Mouse (Mus musculus): Measurements from ENCODE around the gene Stab2. TPM values are rescaled to one million over a fixed set of nuclear protein-coding genes. Genes with fewer than 3 reads are reported as not detected.

The Stab2 gene
- polyA plus RNA-seq, 2 experiments: 10.8 to 17.9 TPM

- DNase-seq (ENCODE audit: low read depth in 3 of 3, low spot score in 3 of 3) (no peak), ATAC-seq (ENCODE audit: insufficient read depth) (no peak)
- WGBS (ENCODE audit: insufficient replicate concordance): 79% methylated on average over 9 of the region's 9 CpGs
- no peak for TF ChIP-seq CTCF (IDR thresholded peaks at IDR 0.05; ENCODE audit: low read depth)
- H3K9me3 ChIP-seq (ENCODE audit: control insufficient read depth, low read length): no peaks in the 10 kb centered on the region
- H3K4me1 ChIP-seq (replicated peaks; ENCODE audit: control insufficient read depth in 2 of 2, insufficient read depth in 2 of 2, low read length in 1 of 2): no peaks in the 10 kb centered on the region
- H3K27me3 ChIP-seq (ENCODE audit: control insufficient read depth, insufficient read depth, low read length): no peaks in the 10 kb centered on the region
- no peak overlapping the region for H3K4me2 ChIP-seq (ENCODE audit: low read depth)
- H3K27ac ChIP-seq: no peak overlapping the region
- H3K36me3 ChIP-seq (replicated peaks; ENCODE audit: control insufficient read depth, insufficient read depth, low read depth): no peaks in the 10 kb centered on the region
- H3K4me3 ChIP-seq (ENCODE audit: insufficient read depth in 1 of 2, low read depth in 2 of 2, low read length in 2 of 2): no peak overlapping the region
- H3K9ac ChIP-seq (replicated peaks): no peak overlapping the region
Measured at GRCm38 (mm10) chr10:86810000-86810399, 197.8 kb downstream of the Stab2 start.

GRCm38 (mm10) chr10:86808013-86808758 is 199.6 kb downstream of the Stab2 start:
- TF ChIP-seq EP300 (IDR thresholded peaks at IDR 0.05; ENCODE audit: low read depth) (no peak), CTCF (IDR thresholded peaks at IDR 0.05; ENCODE audit: low read depth) (no peak)
- no peaks in the 10 kb centered on the region for H3K4me1 ChIP-seq (replicated peaks; ENCODE audit: control insufficient read depth in 2 of 2, insufficient read depth in 2 of 2, low read length in 1 of 2)
- WGBS (ENCODE audit: insufficient replicate concordance): 75% methylated on average over 15 of the region's 15 CpGs
- no peak for ATAC-seq (ENCODE audit: insufficient read depth)
- H3K9me3 ChIP-seq (ENCODE audit: control insufficient read depth, low read length): no peaks in the 10 kb centered on the region
- H3K4me3 ChIP-seq (ENCODE audit: insufficient read depth in 1 of 2, low read depth in 2 of 2, low read length in 2 of 2): no peak overlapping the region
- no peak overlapping the region for H3K4me2 ChIP-seq (ENCODE audit: low read depth)
- no peak overlapping the region for H3K27ac ChIP-seq
- H3K9ac ChIP-seq (replicated peaks): no peak overlapping the region
- DNase-seq (ENCODE audit: low read depth in 3 of 3, low spot score in 3 of 3): no peak
- no peaks in the 10 kb centered on the region for H3K27me3 ChIP-seq (ENCODE audit: control insufficient read depth, insufficient read depth, low read length)
- H3K36me3 ChIP-seq (replicated peaks; ENCODE audit: control insufficient read depth, insufficient read depth, low read depth): no peaks in the 10 kb centered on the region

- Histone ChIP-seq H3K4me2 (ENCODE audit: low read depth) (no peak overlapping the region), H3K4me3 (ENCODE audit: insufficient read depth in 1 of 2, low read depth in 2 of 2, low read length in 2 of 2) (no peak overlapping the region), H3K4me1 (replicated peaks; ENCODE audit: control insufficient read depth in 2 of 2, insufficient read depth in 2 of 2, low read length in 1 of 2) (no peaks in the 10 kb centered on the region), H3K27ac (no peak overlapping the region), H3K36me3 (replicated peaks; ENCODE audit: control insufficient read depth, insufficient read depth, low read depth) (no peaks in the 10 kb centered on the region), H3K9ac (replicated peaks) (no peak overlapping the region), H3K9me3 (ENCODE audit: control insufficient read depth, low read length) (no peaks in the 10 kb centered on the region), H3K27me3 (ENCODE audit: control insufficient read depth, insufficient read depth, low read length) (no peaks in the 10 kb centered on the region)
- 39% methylated on average over 1 of the region's 1 CpGs for WGBS (ENCODE audit: insufficient replicate concordance)
- DNase-seq (ENCODE audit: low read depth in 3 of 3, low spot score in 3 of 3) (no peak), ATAC-seq (ENCODE audit: insufficient read depth) (no peak)
- no peak for TF ChIP-seq EP300 (IDR thresholded peaks at IDR 0.05; ENCODE audit: low read depth)
- TF ChIP-seq CTCF (IDR thresholded peaks at IDR 0.05; ENCODE audit: low read depth): no peak
Measured at GRCm38 (mm10) chr10:86807362-86807761, 200.5 kb downstream of the Stab2 start.

- 68% methylated on average over 5 of the region's 5 CpGs for WGBS (ENCODE audit: insufficient replicate concordance)
- no peak for ATAC-seq (ENCODE audit: insufficient read depth)
- Histone ChIP-seq H3K4me2 (ENCODE audit: low read depth) (no peak overlapping the region), H3K27ac (no peak overlapping the region), H3K27me3 (ENCODE audit: control insufficient read depth, insufficient read depth, low read length) (no peaks in the 10 kb centered on the region), H3K4me1 (replicated peaks; ENCODE audit: control insufficient read depth in 2 of 2, insufficient read depth in 2 of 2, low read length in 1 of 2) (peaks cover 0 to 3% of the 10 kb centered on the region in 2 experiments; a peak in 1 of 4 replicates), H3K9ac (replicated peaks) (no peak overlapping the region), H3K36me3 (replicated peaks; ENCODE audit: control insufficient read depth, insufficient read depth, low read depth) (no peaks in the 10 kb centered on the region), H3K4me3 (ENCODE audit: insufficient read depth in 1 of 2, low read depth in 2 of 2, low read length in 2 of 2) (no peak overlapping the region), H3K9me3 (ENCODE audit: control insufficient read depth, low read length) (no peaks in the 10 kb centered on the region)
- no peak for TF ChIP-seq CTCF (IDR thresholded peaks at IDR 0.05; ENCODE audit: low read depth)
- no peak for TF ChIP-seq EP300 (IDR thresholded peaks at IDR 0.05; ENCODE audit: low read depth)
- no peak for DNase-seq (ENCODE audit: low read depth in 3 of 3, low spot score in 3 of 3)
Measured at GRCm38 (mm10) chr10:86796073-86796741, 211.6 kb downstream of the Stab2 start.

- Histone ChIP-seq H3K9me3 (ENCODE audit: control insufficient read depth, low read length) (no peaks in the 10 kb centered on the region), H3K4me1 (replicated peaks; ENCODE audit: control insufficient read depth in 2 of 2, insufficient read depth in 2 of 2, low read length in 1 of 2) (peaks cover 0 to 3% of the 10 kb centered on the region in 2 experiments; a peak in 1 of 4 replicates), H3K27ac (no peak overlapping the region), H3K27me3 (ENCODE audit: control insufficient read depth, insufficient read depth, low read length) (no peaks in the 10 kb centered on the region), H3K4me2 (ENCODE audit: low read depth) (no peak overlapping the region), H3K36me3 (replicated peaks; ENCODE audit: control insufficient read depth, insufficient read depth, low read depth) (no peaks in the 10 kb centered on the region), H3K4me3 (ENCODE audit: insufficient read depth in 1 of 2, low read depth in 2 of 2, low read length in 2 of 2) (no peak overlapping the region), H3K9ac (replicated peaks) (no peak overlapping the region)
- TF ChIP-seq EP300 (IDR thresholded peaks at IDR 0.05; ENCODE audit: low read depth) (no peak), CTCF (IDR thresholded peaks at IDR 0.05; ENCODE audit: low read depth) (no peak)
- DNase-seq (ENCODE audit: low read depth in 3 of 3, low spot score in 3 of 3) (no peak), ATAC-seq (ENCODE audit: insufficient read depth) (no peak)
- 77% methylated on average over 9 of the region's 9 CpGs for WGBS (ENCODE audit: insufficient replicate concordance)
Measured at GRCm38 (mm10) chr10:86794794-86795535, 212.9 kb downstream of the Stab2 start.
